Mouse (Mus musculus) gastrocnemius, adult 18-20 months (tissue): ENCODE results near the gene Alg1. TPM values are rescaled to one million over a fixed set of nuclear protein-coding genes. Genes with fewer than 3 reads are reported as not detected.
A peak's percentile ranks its signal among the peaks of the same experiment; 100 is the strongest.

Source experiments
- DNase-seq: peaks from one replicate; pipeline ENCODE4 v3.0.0; 2021; ENCODE audit warnings: low spot score
- microRNA-seq: library from miRNA; unstranded; fragments of <30 nt; microRNA quantifications from one replicate; pipeline ENCODE4 v1.2.0, GENCODE M21; 2021
- total RNA-seq, 2 experiments: library from RNA; stranded (reverse); gene quantifications; 2 replicates each; pipeline ENCODE4 v1.2.3; 2021

The Alg1 gene
- total RNA-seq, 2 experiments from 2014 or later: 8.8 to 10.7 TPM

- DNase-seq: no peak
Observed at GRCm38 (mm10) chr16:5232982-5233381, 439 bp upstream of the Alg1 start.

GRCm38 (mm10) chr16:5242355-5242754 is 8.9 kb downstream of the Alg1 start:
- DNase-seq: no peak

- DNase-seq: no peak
Observed at GRCm38 (mm10) chr16:5242882-5243281, 9.5 kb downstream of the Alg1 start.

DNA sequence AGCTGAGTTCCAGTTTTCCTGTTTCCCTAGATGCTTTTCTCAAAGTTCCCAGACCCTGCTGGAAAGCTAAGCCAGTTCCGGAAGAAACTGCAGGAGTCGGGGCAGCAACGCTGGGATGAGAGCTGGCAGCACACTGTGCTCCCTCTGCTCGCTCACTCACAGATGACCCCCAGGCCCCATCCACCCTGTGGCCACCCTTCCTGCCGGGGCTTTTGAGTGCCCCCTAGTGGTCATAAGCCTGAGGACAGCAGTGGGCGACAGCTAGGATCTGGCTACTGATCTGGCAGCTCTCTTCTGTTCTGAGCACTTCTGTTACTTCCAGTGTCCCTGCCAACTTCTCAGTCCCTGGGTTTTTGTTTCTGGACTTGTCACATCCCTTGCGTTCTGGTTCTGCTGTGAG is 11.0 kb downstream of the Alg1 start:
- peak; percentile 65 for DNase-seq

DNA sequence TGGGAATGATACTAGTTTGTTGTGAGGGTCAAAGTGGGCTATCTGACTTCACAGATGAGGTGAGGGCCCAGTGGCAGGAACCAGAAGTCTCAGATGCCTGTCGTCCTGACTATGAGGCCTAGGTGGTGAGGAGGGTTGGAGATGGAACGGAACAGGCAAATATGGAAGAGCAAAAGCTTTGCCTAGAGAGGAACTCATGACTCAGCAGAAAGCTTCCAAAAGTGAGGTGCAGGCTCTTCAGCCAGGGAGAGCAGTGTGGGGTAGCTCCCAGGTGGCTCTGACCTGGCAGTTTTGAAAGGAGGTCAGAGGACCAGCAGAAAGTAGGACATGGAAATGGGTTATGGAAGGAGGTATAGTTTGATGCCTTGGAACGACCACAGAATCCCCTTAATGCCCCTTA is 17.5 kb downstream of the Alg1 start:
- no peak for DNase-seq

GRCm38 (mm10) chr16:5252260-5252659 is 18.8 kb downstream of the Alg1 start:
- no peak for DNase-seq

DNA sequence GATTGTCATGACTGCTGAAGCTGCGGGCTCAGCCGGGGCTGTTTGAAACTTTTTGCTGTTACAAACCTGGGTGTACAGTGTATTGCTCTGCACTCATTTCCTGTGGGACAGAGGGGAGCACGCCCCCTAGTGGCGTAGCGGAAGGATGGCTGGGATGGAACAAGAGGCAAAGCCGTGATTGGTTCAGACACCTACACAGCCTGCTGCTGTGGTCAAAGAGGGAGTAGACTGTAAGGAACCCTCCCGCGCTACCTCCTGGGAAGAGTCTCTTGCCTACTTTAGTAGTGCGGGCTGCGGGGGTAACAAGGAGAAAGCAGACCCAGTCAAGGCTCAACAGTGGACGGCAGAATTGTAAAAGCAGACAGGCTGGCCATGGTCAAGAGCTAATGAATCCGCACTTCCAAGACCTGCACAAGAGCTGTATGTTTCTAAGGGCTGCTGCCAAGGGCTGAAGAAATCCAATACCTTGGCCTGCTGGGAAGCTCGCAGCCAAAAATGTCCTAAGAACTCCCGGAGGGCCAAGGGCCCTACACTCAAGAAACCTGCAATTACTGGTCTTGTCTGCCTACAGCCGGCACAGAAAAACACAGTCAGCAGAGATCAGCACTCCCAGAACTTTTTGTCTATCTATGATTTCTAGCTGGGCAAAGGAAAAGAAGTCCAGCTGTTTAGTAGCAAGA is 21.1 kb downstream of the Alg1 start:
- peak; percentile 75 for DNase-seq

DNA sequence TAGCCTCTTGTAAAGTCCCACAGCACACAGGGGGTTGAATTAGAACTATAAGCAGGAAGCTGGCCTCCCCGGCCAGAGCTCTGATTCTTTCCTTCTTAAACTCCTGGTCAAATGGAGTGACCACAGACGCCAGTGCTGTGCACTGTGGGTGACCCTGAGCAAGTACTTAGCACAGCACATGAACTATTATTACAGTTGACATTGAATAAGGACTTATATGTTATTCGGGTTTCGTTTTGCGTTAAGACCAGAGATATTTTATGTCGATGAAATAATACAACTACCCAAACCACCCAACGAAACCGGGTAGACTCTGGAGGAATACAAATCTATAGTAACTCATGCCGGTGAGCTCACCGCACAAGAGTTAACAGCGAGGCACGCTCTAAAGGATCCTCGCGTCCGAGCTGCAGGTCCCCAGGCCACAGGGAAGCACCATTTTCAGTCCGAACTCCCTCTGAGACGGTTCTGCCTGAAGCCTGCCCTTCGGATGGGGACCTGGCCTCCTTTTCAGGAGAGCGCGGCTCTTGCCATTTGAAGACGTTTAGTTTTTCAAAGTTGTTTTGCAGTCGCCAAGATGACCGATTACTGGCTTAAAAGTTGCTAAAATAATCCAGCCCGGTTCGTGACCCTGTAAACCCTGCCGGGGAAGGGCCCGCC is 21.8 kb downstream of the Alg1 start:
- DNase-seq: no peak

DNA sequence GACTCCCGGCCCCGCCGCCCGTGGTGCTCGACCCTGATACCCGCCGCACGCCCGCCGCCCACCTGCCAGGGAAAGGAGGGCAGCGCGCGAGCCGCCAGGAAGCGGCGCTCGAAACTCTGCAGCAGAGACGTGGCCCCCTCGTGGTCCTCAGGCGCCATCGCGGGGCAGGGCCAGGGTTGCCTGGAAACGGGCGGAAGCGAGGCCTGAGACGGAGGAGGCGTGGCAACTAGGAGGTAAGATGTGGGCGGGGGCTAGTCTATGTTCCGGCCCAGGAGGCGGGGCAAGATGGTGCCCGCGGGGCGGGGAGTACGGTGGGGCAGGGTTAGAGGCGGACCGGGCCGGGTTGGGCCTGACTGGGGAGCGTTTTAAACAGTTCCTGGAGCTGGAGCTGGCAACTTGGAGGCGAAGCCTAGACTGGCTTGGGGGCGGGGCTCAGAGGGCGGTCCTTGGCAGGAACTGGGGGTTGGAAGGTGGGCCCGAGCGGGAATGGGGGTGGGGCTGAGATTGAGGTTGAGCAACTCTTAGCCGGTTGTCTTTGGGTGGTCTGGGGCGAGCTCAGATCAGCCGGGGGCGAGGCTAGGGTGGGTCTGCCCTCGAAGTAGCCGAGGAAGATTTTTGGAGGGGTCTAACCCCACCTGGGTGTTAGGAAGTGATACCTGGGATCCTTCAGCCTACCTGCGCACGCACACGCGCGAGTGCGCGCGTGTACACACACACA is 22.5 kb downstream of the Alg1 start, which contains the start of gene Eef2kmt:
TSS of gene Eef2kmt (minus strand) at position 205 of the 718 bp plus-strand sequence.
- peak; percentile 99 for DNase-seq

- no peak for DNase-seq
Observed at GRCm38 (mm10) chr16:5263156-5263555, 29.7 kb downstream of the Alg1 start.

DNA sequence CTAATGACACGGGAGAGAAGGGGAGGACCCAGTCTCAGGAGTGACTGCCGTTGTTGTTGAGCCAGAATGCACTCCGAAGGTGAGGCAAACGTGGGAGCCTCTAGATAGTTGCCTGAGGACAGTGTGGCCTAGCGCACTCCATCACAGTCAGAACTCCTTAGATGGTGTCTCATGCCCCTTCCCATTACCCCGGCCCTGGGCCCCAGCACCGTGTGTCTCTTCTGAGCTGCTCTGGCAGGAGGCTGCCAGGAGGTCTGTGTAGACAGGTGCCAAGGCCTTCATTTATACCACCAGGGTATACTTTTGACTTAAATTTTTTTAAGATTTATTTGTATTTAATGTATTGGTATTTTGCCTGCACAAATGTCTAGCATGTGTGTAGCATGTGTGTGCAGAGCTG is 30.5 kb downstream of the Alg1 start:
- DNase-seq: no peak

GRCm38 (mm10) chr16:5271411-5272035 is 38.1 kb downstream of the Alg1 start:
- DNase-seq: no peak

DNA sequence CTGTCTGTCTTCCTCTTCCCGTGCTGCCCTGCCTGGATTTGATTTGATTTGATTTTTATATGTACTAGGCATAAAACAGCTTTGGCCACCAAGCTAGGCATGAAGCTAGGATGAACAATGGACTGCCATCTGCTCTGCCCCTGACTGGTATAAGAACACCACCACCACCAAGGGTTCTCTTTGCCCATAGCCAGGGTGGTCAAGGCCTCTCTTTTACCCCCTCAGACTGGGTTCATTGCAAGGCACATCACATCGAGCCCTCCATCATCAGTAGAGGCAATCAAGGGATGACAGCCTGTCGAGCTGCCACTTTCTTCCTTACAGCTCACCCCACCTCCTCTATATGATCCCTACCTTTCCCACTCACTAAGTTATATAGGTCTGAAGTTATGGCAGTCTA is 39.0 kb downstream of the Alg1 start:
- DNase-seq: no peak

- no peak for DNase-seq
Observed at GRCm38 (mm10) chr16:5279571-5280222, 46.3 kb downstream of the Alg1 start.

- no peak for DNase-seq
Observed at GRCm38 (mm10) chr16:5282686-5283085, 49.3 kb downstream of the Alg1 start.

DNA sequence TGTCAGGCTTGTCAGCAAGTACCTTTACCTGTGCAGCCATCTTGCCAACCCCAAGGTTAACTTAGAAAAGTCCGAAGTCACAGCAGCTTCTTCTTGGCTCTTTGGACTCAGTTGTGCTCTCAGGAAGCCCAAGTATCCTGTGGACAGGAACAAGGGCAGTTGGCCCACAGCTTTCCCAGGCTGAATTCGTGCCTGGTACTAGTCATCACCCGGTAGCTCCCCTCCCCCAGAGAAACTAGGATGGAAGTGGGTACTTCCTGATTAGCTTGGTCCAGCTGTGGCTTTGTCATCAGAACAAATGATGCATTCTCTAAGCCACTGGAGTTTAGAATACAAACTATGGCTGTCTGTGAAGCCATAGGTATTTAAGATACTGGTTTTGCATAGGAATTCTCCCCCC is 52.0 kb downstream of the Alg1 start:
- no peak for DNase-seq

Small RNAs within 50 kb of the gene (microRNA-seq; reads per million reads assigned to microRNA genes)
- gene Gm23689: not detected
- not detected for gene Gm26095
- not detected for gene Mir6364

Other genes starting within 250 kb of the Alg1 start
- gene Sept12, start 235.8 kb upstream of the Alg1 start, total RNA-seq: not detected
- gene Smim22, start 226.3 kb upstream of the Alg1 start, total RNA-seq: not detected
- gene Rogdi, start 220.1 kb upstream of the Alg1 start, total RNA-seq: 1 to 10 TPM; 4.9 to 5.7 TPM
- gene Glyr1, start 183.8 kb upstream of the Alg1 start, total RNA-seq: 10 to 100 TPM; 28.9 to 32.3 TPM
- gene Ubn1, start 183.6 kb upstream of the Alg1 start, total RNA-seq: 10 to 100 TPM; 19.5 to 23.9 TPM
- 1 to 10 TPM; 3.1 to 3.6 TPM for gene Ppl, start 101.2 kb upstream of the Alg1 start, total RNA-seq
- 10 to 100 TPM; 10.9 to 12.9 TPM for gene Sec14l5, start 86.5 kb upstream of the Alg1 start, total RNA-seq
- gene Nagpa, start 29.6 kb upstream of the Alg1 start, total RNA-seq: 1 to 10 TPM; 6.9 TPM
- gene AU021092, start 11.3 kb upstream of the Alg1 start, total RNA-seq: 1 to 10 TPM; 2.6 to 3.8 TPM
- 1 to 10 TPM; 6.5 to 6.9 TPM for gene Eef2kmt, start 22.4 kb downstream of the Alg1 start, total RNA-seq